Mouse (Mus musculus) CH12.LX (cell line): ENCODE measurements around the gene Bzw2.

Source experiments
- CTCF ChIP-seq, 2 experiments: IDR thresholded peaks in 1 of 2; conservative IDR thresholded peaks in 1 of 2; 2 replicates each; pipeline ENCODE4 v1.5.1; 2011 to 2012; ENCODE audit warnings: low read depth in 2 of 2, low read length in 2 of 2, improper control_type of control experiment in 1 of 2, inconsistent platforms in 1 of 2, mild to moderate bottlenecking in 1 of 2, moderate library complexity in 1 of 2
- HCFC1 ChIP-seq: IDR thresholded peaks from 2 replicates; pipeline ENCODE4 v1.6.1; 2012; ENCODE audit warnings: low read depth, mild to moderate bottlenecking, inconsistent platforms, low read length, improper control_type of control experiment
- KAT2A ChIP-seq: IDR thresholded peaks from 2 replicates; pipeline ENCODE4 v1.6.1; 2012; ENCODE audit warnings: low read length, improper control_type of control experiment, inconsistent platforms; ENCODE audit not compliant: insufficient replicate concordance
- MAX ChIP-seq: IDR thresholded peaks from 2 replicates; pipeline ENCODE4 v1.6.1; 2011; ENCODE audit warnings: low read length, improper control_type of control experiment
- POLR2A ChIP-seq: IDR thresholded peaks from 2 replicates; pipeline ENCODE4 v1.6.1; 2011; ENCODE audit warnings: low read depth, mild to moderate bottlenecking, improper control_type of control experiment, low read length
- TCF12 ChIP-seq: IDR thresholded peaks from 2 replicates; pipeline ENCODE4 v1.6.1; 2014; ENCODE audit warnings: low read depth, mild to moderate bottlenecking, inconsistent platforms, low read length, improper control_type of control experiment
- USF1 ChIP-seq: IDR thresholded peaks from 2 replicates; pipeline ENCODE4 v1.6.1; 2014; ENCODE audit warnings: low read depth, mild to moderate bottlenecking, inconsistent platforms, low read length, improper control_type of control experiment
- USF2 ChIP-seq: conservative IDR thresholded peaks from 2 replicates; pipeline ENCODE4 v1.6.1; 2011; ENCODE audit warnings: low read depth, low read length, improper control_type of control experiment
- ZMIZ1 ChIP-seq: IDR thresholded peaks from 2 replicates; pipeline ENCODE4 v1.6.1; 2012; ENCODE audit warnings: low read depth, mild to moderate bottlenecking, inconsistent platforms, low read length, improper control_type of control experiment
- ZNF384 ChIP-seq: IDR thresholded peaks from 2 replicates; pipeline ENCODE4 v1.6.1; 2012; ENCODE audit warnings: low read depth, low read length, improper control_type of control experiment, inconsistent platforms

DNA sequence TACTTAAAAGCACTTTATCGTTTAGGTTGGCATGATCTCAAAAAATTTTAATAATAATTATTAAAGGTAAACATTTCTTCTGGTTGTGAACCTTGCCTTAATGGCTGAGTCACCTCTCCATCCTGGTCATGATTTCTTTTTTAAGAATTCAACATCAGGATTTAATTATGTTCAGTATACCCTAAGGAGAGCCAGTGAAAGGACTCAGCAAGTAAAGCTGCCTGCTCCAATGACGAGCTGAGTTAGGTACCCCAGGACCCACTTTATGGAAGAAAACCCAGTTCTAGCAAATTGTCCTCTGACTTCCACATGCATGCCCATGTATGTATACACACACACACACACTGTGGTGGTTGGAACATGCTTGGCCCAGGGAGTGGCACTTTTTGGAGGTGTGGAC, 110.3 kb downstream of the Bzw2 start:
- TF ChIP-seq CTCF (conservative IDR thresholded peaks at IDR 0.05 in 1 of 2, IDR thresholded peaks at IDR 0.05 in 1 of 2; ENCODE audit: low read depth in 2 of 2, low read length in 2 of 2) (no peak), POLR2A (no peak), MAX (no peak), HCFC1 (no peak), ZNF384 (no peak), USF1 (no peak), TCF12 (no peak), USF2 (no peak), ZMIZ1 (no peak), KAT2A (no peak)
